Mouse (Mus musculus) kidney, adult 2 months (tissue): Measurements from ENCODE around the gene Oxtr.

Experiments
- CTCF ChIP-seq: fragments of 200-500 bp; conservative IDR thresholded peaks from 2 replicates; pipeline ENCODE4 v1.5.1; 2011; ENCODE audit warnings: low read depth, mild to moderate bottlenecking, control low read depth, low read length, moderate library complexity, mixed read lengths; ENCODE audit not compliant: insufficient read depth, insufficient read length
- POLR2A ChIP-seq: fragments of 200-500 bp; IDR thresholded peaks from one replicate; pipeline ENCODE4 v1.6.1; 2011; ENCODE audit warnings: low read depth, low read length, control low read depth

GRCm38 (mm10) chr6:112492656-112493055, 2.9 kb upstream of the Oxtr start:
- TF ChIP-seq CTCF = no peak
- TF ChIP-seq POLR2A = no peak
